Mouse (Mus musculus) intestine, embryonic 16.5 days (tissue): ENCODE measurements at regions not wholly inside any gene's neighbourhood (a gene's known extent, or its start where the extent isn't known, plus 50 kb on each side); places are given as distances from the start of the nearest gene placed in this dataset.

Experiments
- ATAC-seq: fragments of 200-750 bp; cut with Nextera tagmentation; 2 replicates; pipeline ENCODE4 v1.8.0; 2017; ENCODE audit warnings: moderate TSS enrichment, moderate library complexity
- H3K27ac ChIP-seq: fragments of 300-500 bp; sonication (generic); 2 replicates; pipeline ENCODE4 v1.5.1; 2014; ENCODE audit warnings: mild to moderate bottlenecking, low read length
- H3K27me3 ChIP-seq: fragments of 300-500 bp; sonication (generic); replicated peaks from 2 replicates; pipeline ENCODE4 v1.6.1; 2014; ENCODE audit warnings: low read length, control low read depth, mixed read lengths; ENCODE audit not compliant: control insufficient read depth, insufficient read depth
- H3K36me3 ChIP-seq: fragments of 300-500 bp; sonication (generic); 2 replicates; pipeline ENCODE4 v1.6.1; 2014; ENCODE audit warnings: low read length, control low read depth; ENCODE audit not compliant: control insufficient read depth, insufficient read depth
- H3K4me1 ChIP-seq: fragments of 300-500 bp; sonication (generic); 2 replicates; pipeline ENCODE4 v1.6.1; 2014; ENCODE audit warnings: low read length, control low read depth, mixed read lengths; ENCODE audit not compliant: control insufficient read depth, insufficient read depth
- H3K4me2 ChIP-seq: fragments of 300-500 bp; sonication (generic); 2 replicates; pipeline ENCODE4 v1.6.1; 2014; ENCODE audit warnings: low read depth, low read length, control low read depth
- H3K4me3 ChIP-seq: fragments of 300-500 bp; sonication (generic); 2 replicates; pipeline ENCODE4 v1.5.1; 2014; ENCODE audit warnings: mild to moderate bottlenecking, low read length
- H3K9ac ChIP-seq: fragments of 300-500 bp; sonication (generic); 2 replicates; pipeline ENCODE4 v1.6.1; 2014; ENCODE audit warnings: low read depth, low read length
- H3K9me3 ChIP-seq: fragments of 300-500 bp; sonication (generic); 2 replicates; pipeline ENCODE4 v1.6.1; 2016; ENCODE audit warnings: low read length, control low read depth; ENCODE audit not compliant: control insufficient read depth
- WGBS: fragments of 180-500 bp; shearing (Covaris S2); extraction: QIAGEN DNeasy Blood & Tissue Kit; methylation state at CpG from one replicate; pipeline ENCODE4 v1.1.7; 2014; 5-methylcytosine and 5-hydroxymethylcytosine counted together

- H3K4me2 ChIP-seq, result no peak overlapping the region
- no peaks in the 10 kb centered on the region for H3K27me3 ChIP-seq
- no peak for ATAC-seq
- WGBS, result 95% methylated on average over 1 of the region's 1 CpGs
- H3K9ac ChIP-seq, result no peak overlapping the region
- H3K36me3 ChIP-seq, result no peaks in the 10 kb centered on the region
- H3K27ac ChIP-seq, result no peak overlapping the region
- H3K4me1 ChIP-seq, result peaks cover 8% of the 10 kb centered on the region; the same call in 1 of the 2 replicates
- no peaks in the 10 kb centered on the region for H3K9me3 ChIP-seq
- no peak overlapping the region for H3K4me3 ChIP-seq
Observed at GRCm38 (mm10) chr11:63409431-63409830, 280.6 kb downstream of the Pmp22 start.

GRCm38 (mm10) chr11:63410921-63411320, 282.1 kb downstream of the Pmp22 start:
- Histone ChIP-seq H3K27ac (no peak overlapping the region), H3K4me3 (no peak overlapping the region), H3K4me2 (no peak overlapping the region), H3K9ac (no peak overlapping the region), H3K4me1 (peaks cover 8% of the 10 kb centered on the region; the same call in 1 of the 2 replicates), H3K9me3 (no peaks in the 10 kb centered on the region), H3K36me3 (no peaks in the 10 kb centered on the region), H3K27me3 (no peaks in the 10 kb centered on the region)
- no peak for ATAC-seq
- WGBS, result 95% methylated on average over 4 of the region's 4 CpGs

- H3K9me3 ChIP-seq, result no peaks in the 10 kb centered on the region
- H3K9ac ChIP-seq, result peak overlapping the region; percentile 40
- H3K27me3 ChIP-seq, result no peaks in the 10 kb centered on the region
- peak overlapping the region; percentile 38 for H3K4me3 ChIP-seq
- peaks cover 8% of the 10 kb centered on the region; the same call in 1 of the 2 replicates for H3K4me1 ChIP-seq
- H3K4me2 ChIP-seq, result peak overlapping the region; percentile 62
- no peak overlapping the region for H3K27ac ChIP-seq
- H3K36me3 ChIP-seq, result no peaks in the 10 kb centered on the region
- ATAC-seq, result no peak
- WGBS, result 18% methylated on average over 18 of the region's 18 CpGs
Observed at GRCm38 (mm10) chr11:63412364-63412991, 283.7 kb downstream of the Pmp22 start.

- 21% methylated on average over 13 of the region's 13 CpGs for WGBS
- H3K4me3 ChIP-seq, result peak overlapping the region; percentile 38
- H3K9ac ChIP-seq, result peak overlapping the region; percentile 40
- no peaks in the 10 kb centered on the region for H3K27me3 ChIP-seq
- H3K27ac ChIP-seq, result no peak overlapping the region
- H3K9me3 ChIP-seq, result no peaks in the 10 kb centered on the region
- peaks cover 8% of the 10 kb centered on the region; the same call in 1 of the 2 replicates for H3K4me1 ChIP-seq
- H3K4me2 ChIP-seq, result peak overlapping the region; percentile 62
- no peak for ATAC-seq
- H3K36me3 ChIP-seq, result no peaks in the 10 kb centered on the region
Observed at GRCm38 (mm10) chr11:63413106-63413505, 284.3 kb downstream of the Pmp22 start.

GRCm38 (mm10) chr11:63413621-63414020, 284.8 kb downstream of the Pmp22 start:
- no peak overlapping the region for H3K27ac ChIP-seq
- H3K36me3 ChIP-seq, result no peaks in the 10 kb centered on the region
- H3K4me1 ChIP-seq, result peaks cover 8% of the 10 kb centered on the region; the same call in 1 of the 2 replicates
- ATAC-seq, result no peak
- no peak overlapping the region for H3K4me2 ChIP-seq
- WGBS, result 78% methylated on average over 4 of the region's 4 CpGs
- no peaks in the 10 kb centered on the region for H3K9me3 ChIP-seq
- no peak overlapping the region for H3K9ac ChIP-seq
- H3K4me3 ChIP-seq, result no peak overlapping the region
- no peaks in the 10 kb centered on the region for H3K27me3 ChIP-seq

GRCm38 (mm10) chr11:63418042-63418776, 289.4 kb downstream of the Pmp22 start:
- H3K27ac ChIP-seq, result no peak overlapping the region
- H3K27me3 ChIP-seq, result no peaks in the 10 kb centered on the region
- WGBS, result 66% methylated on average over 5 of the region's 5 CpGs
- no peak overlapping the region for H3K4me3 ChIP-seq
- no peaks in the 10 kb centered on the region for H3K9me3 ChIP-seq
- no peaks in the 10 kb centered on the region for H3K4me1 ChIP-seq
- H3K4me2 ChIP-seq, result no peak overlapping the region
- no peak overlapping the region for H3K9ac ChIP-seq
- ATAC-seq, result no peak
- no peaks in the 10 kb centered on the region for H3K36me3 ChIP-seq

GRCm38 (mm10) chr11:63420341-63420740, 291.6 kb downstream of the Pmp22 start:
- WGBS, result 71% methylated on average over 3 of the region's 3 CpGs
- no peak overlapping the region for H3K4me2 ChIP-seq
- H3K9ac ChIP-seq, result no peak overlapping the region
- ATAC-seq, result no peak
- H3K4me1 ChIP-seq, result no peaks in the 10 kb centered on the region
- no peaks in the 10 kb centered on the region for H3K36me3 ChIP-seq
- no peaks in the 10 kb centered on the region for H3K27me3 ChIP-seq
- H3K9me3 ChIP-seq, result no peaks in the 10 kb centered on the region
- no peak overlapping the region for H3K4me3 ChIP-seq
- H3K27ac ChIP-seq, result no peak overlapping the region

GRCm38 (mm10) chr11:63422069-63422468, 293.3 kb downstream of the Pmp22 start:
- Histone ChIP-seq H3K27me3 (no peaks in the 10 kb centered on the region), H3K36me3 (no peaks in the 10 kb centered on the region), H3K27ac (no peak overlapping the region), H3K4me2 (no peak overlapping the region), H3K4me1 (no peaks in the 10 kb centered on the region), H3K4me3 (no peak overlapping the region), H3K9me3 (no peaks in the 10 kb centered on the region), H3K9ac (no peak overlapping the region)
- no peak for ATAC-seq
- WGBS, result 78% methylated on average over 3 of the region's 3 CpGs

- no peak overlapping the region for H3K4me3 ChIP-seq
- no peaks in the 10 kb centered on the region for H3K36me3 ChIP-seq
- no peak overlapping the region for H3K4me2 ChIP-seq
- H3K27ac ChIP-seq, result no peak overlapping the region
- H3K9me3 ChIP-seq, result no peaks in the 10 kb centered on the region
- WGBS, result 72% methylated on average over 3 of the region's 3 CpGs
- no peaks in the 10 kb centered on the region for H3K4me1 ChIP-seq
- no peak overlapping the region for H3K9ac ChIP-seq
- no peak for ATAC-seq
- no peaks in the 10 kb centered on the region for H3K27me3 ChIP-seq
Observed at GRCm38 (mm10) chr11:63424319-63424718, 295.5 kb downstream of the Pmp22 start.
